Mouse (Mus musculus) left cerebral cortex, postnatal 25 days (tissue): ENCODE measurements around the gene Defa31. TPM values are rescaled to one million over a fixed set of nuclear protein-coding genes. Genes with fewer than 3 reads are reported as not detected.
"Not testable (repeated sequence)": the region's sequence is repeated elsewhere in the genome, so short reads cannot be mapped to it uniquely, and the experiment has no call there.

Source experiments
- DNase-seq, 2 experiments: peaks; one replicate each; pipeline ENCODE4 v3.0.0; 2022; ENCODE audit warnings: low spot score in 2 of 2, mixed read lengths in 1 of 2
- intact Hi-C: fragments of 180-260 bp; cut with DNase I; formaldehyde crosslinking; loops from one replicate; pipeline ENCODE4 v1.15.1; 2025
- total RNA-seq, 2 experiments: library from RNA; stranded (reverse); gene quantifications; 2 replicates each; pipeline ENCODE4 v1.2.3; 2021

Gene Defa31
- total RNA-seq = not detected

GRCm38 (mm10) chr8:21191314-21191713 lies at the start of gene Defa31:
Defa31 (plus strand) TSS chr8:21191614.
- intact Hi-C loops, DNase-seq: not testable (repeated sequence)

- DNase-seq, intact Hi-C loops: not testable (repeated sequence)
These were observed 29.4 kb upstream of the Defa31 start, which contains the start of gene Defa22 for GRCm38 (mm10) chr8:21161977-21162376. Defa22 (plus strand) TSS chr8:21162277.

GRCm38 (mm10) chr8:21201261-21201660 lies 9.8 kb downstream of the Defa31 start, which contains the start of gene Gm15293:
Gm15293 (plus strand) TSS chr8:21201561.
- DNase-seq, intact Hi-C loops: not testable (repeated sequence)

Other genes starting within 250 kb of the Defa31 start
- not detected for gene AY761185, start 246.9 kb upstream of the Defa31 start, total RNA-seq
- gene Defa21, start 166.1 kb upstream of the Defa31 start, total RNA-seq = not detected
- gene Defa23, start 136.6 kb upstream of the Defa31 start, total RNA-seq = not detected
- gene Defa35, start 126.6 kb upstream of the Defa31 start, total RNA-seq = not detected
- gene Defa25, start 107.2 kb upstream of the Defa31 start, total RNA-seq = not detected
- not detected for gene Gm14851, start 95.6 kb upstream of the Defa31 start, total RNA-seq
- not detected for gene Defa30, start 57.0 kb upstream of the Defa31 start, total RNA-seq
- not detected for gene Defa22, start 29.3 kb upstream of the Defa31 start, total RNA-seq
- not detected for gene Gm15293, start 9.9 kb downstream of the Defa31 start, total RNA-seq
- not detected for gene Gm15292, start 58.1 kb downstream of the Defa31 start, total RNA-seq
- gene Defa27, start 123.9 kb downstream of the Defa31 start, total RNA-seq = not detected
- gene Defa29, start 135.4 kb downstream of the Defa31 start, total RNA-seq = not detected
- gene Defa2, start 186.9 kb downstream of the Defa31 start, total RNA-seq = not detected
- gene Defa33, start 200.2 kb downstream of the Defa31 start, total RNA-seq = not detected
- gene Defa36, start 235.8 kb downstream of the Defa31 start, total RNA-seq = not detected